In genomic region chr1:85750650-85751049, GRCm38 (mm10) we compare ENCODE assay signal across 16 mouse cellular contexts. TPM values are rescaled to one million over a fixed set of nuclear protein-coding genes. Genes with fewer than 3 reads are reported as not detected.
DNase-seq lines count a peak whose midpoint lies in the region; ATAC-seq and TF ChIP-seq lines count a peak whose summit lies in the region.
"Had no signal": no experiment of that assay in that cellular context is flagged by ENCODE, and none has a peak within 500 bp of the region (broad histone marks: within the 10 kb centered on the region; RNA-seq: fewer than 3 reads in every experiment).

No protein-coding gene starts in this region.

- H3K9ac ChIP-seq in midbrain, postnatal 0 days (replicated peaks; ENCODE audit: low read length, poor library complexity, severe bottlenecking), result no peak overlapping the region
- H3K9ac ChIP-seq: forebrain, embryonic 13.5 days; heart, embryonic 13.5 days had no signal

- peaks cover 16% of the 10 kb centered on the region for H3K4me1 ChIP-seq in midbrain, embryonic 10.5 days
- no peaks in the 10 kb centered on the region for H3K4me1 ChIP-seq in midbrain, postnatal 0 days (ENCODE audit: insufficient read depth, low read length)
- H3K4me1 ChIP-seq: forebrain, embryonic 13.5 days had no signal

- no peaks in the 10 kb centered on the region for H3K9me3 ChIP-seq in midbrain, embryonic 10.5 days (replicated peaks)
- H3K9me3 ChIP-seq in midbrain, postnatal 0 days (ENCODE audit: low read length), result no peaks in the 10 kb centered on the region
- H3K9me3 ChIP-seq: forebrain, embryonic 13.5 days; heart, embryonic 13.5 days had no signal

- TF ChIP-seq CTCF in gastrocnemius, adult 2 months (IDR thresholded peaks at IDR 0.05), result no peak
- TF ChIP-seq CTCF in midbrain, postnatal 0 days (IDR thresholded peaks at IDR 0.05), result no peak

- WGBS in midbrain, embryonic 10.5 days, result 85% methylated on average over 4 of the region's 4 CpGs
- 94% methylated on average over 4 of the region's 4 CpGs for WGBS in midbrain, postnatal 0 days

- H3K27ac ChIP-seq in gastrocnemius, adult 2 months, result peak overlapping the region; percentile 78
- H3K27ac ChIP-seq in midbrain, embryonic 10.5 days (replicated peaks), result 0 out of 2 replicates have a peak overlapping the region, but pooled peaks have one; percentile 65
- H3K27ac ChIP-seq in midbrain, postnatal 0 days (ENCODE audit: low read depth, low read length), result no peak overlapping the region
- H3K27ac ChIP-seq: forebrain, embryonic 13.5 days; kidney, postnatal 0 days had no signal

- no peak overlapping the region for H3K4me2 ChIP-seq in midbrain, postnatal 0 days (ENCODE audit: low read depth, low read length, poor library complexity, severe bottlenecking)
- H3K4me2 ChIP-seq: forebrain, embryonic 13.5 days; heart, embryonic 13.5 days had no signal

- no peak for ATAC-seq in midbrain, postnatal 0 days (ENCODE audit: low FRiP score)

- DNase-seq in gastrocnemius, adult 2 months, result no peak
- DNase-seq in gastrocnemius, postnatal 25 days, result no peak
- DNase-seq in midbrain, embryonic 10.5 days (ENCODE audit: low spot score), result no peak
- DNase-seq in midbrain, postnatal 0 days (ENCODE audit: low spot score), result no peak
- peak; percentile 73 for DNase-seq in CD4-positive, CD25-positive, alpha-beta regulatory T cell, adult 2 months (ENCODE audit: low read depth, low spot score)
- DNase-seq in induced T-regulatory cell, adult 2 months (ENCODE audit: low read depth), result peak; percentile 87
- no peak for DNase-seq in left cerebral cortex, postnatal 25 days (ENCODE audit: low spot score in 2 of 2)
- no peak for DNase-seq in kidney, postnatal 14 days
- DNase-seq: adrenal gland, postnatal 25 days; cerebellum, adult 9-10 months; kidney, adult 11 months; liver; lung, adult 2 months had no signal

- intact Hi-C loops in gastrocnemius, adult 2 months (cut with DNase I), result no loop called here
- intact Hi-C loops in left cerebral cortex, postnatal 25 days (cut with DNase I), result loop anchor here (5.0 kb wide), 1 partner anchor 92 kb away; no protein-coding TSS in a partner anchor

- H3K4me3 ChIP-seq in gastrocnemius, adult 2 months, result no peak overlapping the region
- H3K4me3 ChIP-seq in midbrain, embryonic 10.5 days, result no peak overlapping the region
- H3K4me3 ChIP-seq in midbrain, postnatal 0 days (ENCODE audit: low read depth, low read length), result no peak overlapping the region
- H3K4me3 ChIP-seq: forebrain, embryonic 13.5 days; heart, embryonic 13.5 days had no signal

- no peaks in the 10 kb centered on the region for H3K36me3 ChIP-seq in midbrain, embryonic 10.5 days
- H3K36me3 ChIP-seq in midbrain, postnatal 0 days (ENCODE audit: insufficient read depth, low read length), result no peaks in the 10 kb centered on the region
- H3K36me3 ChIP-seq: heart, embryonic 13.5 days had no signal

- H3K27me3 ChIP-seq in midbrain, embryonic 10.5 days (ENCODE audit: low read depth, poor library complexity, severe bottlenecking), result no peaks in the 10 kb centered on the region
- no peaks in the 10 kb centered on the region for H3K27me3 ChIP-seq in midbrain, postnatal 0 days (ENCODE audit: insufficient read depth, low read length)
- H3K27me3 ChIP-seq: forebrain, embryonic 13.5 days; heart, embryonic 13.5 days had no signal

RNA-seq across cellular contexts. Expression of gene A630001G21Rik, which starts 27.8 kb away (rescaled TPM):
- total RNA-seq in gastrocnemius, adult 2 months (2021), result under 1 TPM in 1 of 2 experiments, not detected in 1; 0.15 TPM
- under 1 TPM; 0.15 to 0.48 TPM for total RNA-seq in gastrocnemius, postnatal 25 days (2021)
- 1.1 and 1.2 TPM in 2 replicates for polyA plus RNA-seq in midbrain, embryonic 10.5 days (2016; fragmentation: Nextera tagmentation; extraction: Ambion mirVana)
- total RNA-seq in midbrain, postnatal 0 days (2014; rRNA removed), result 0.76 and 1.0 TPM in 2 replicates
- polyA plus RNA-seq in midbrain, postnatal 0 days (2015; fragmentation: Nextera tagmentation; extraction: Ambion mirVana), result 0.31 and 0.56 TPM in 2 replicates
- total RNA-seq in left cerebral cortex, postnatal 25 days (2021), result under 1 TPM in 1 of 2 experiments, not detected in 1; 0.25 TPM

RNA-seq across cellular contexts. Expression of gene Cab39, which starts 42.6 kb away (rescaled TPM):
- 100 to 1,000 TPM; 191 to 193 TPM for total RNA-seq in gastrocnemius, adult 2 months (2021)
- 100 to 1,000 TPM; 142 to 177 TPM for total RNA-seq in gastrocnemius, postnatal 25 days (2021)
- 35.5 and 40.6 TPM in 2 replicates for polyA plus RNA-seq in midbrain, embryonic 10.5 days (2016; fragmentation: Nextera tagmentation; extraction: Ambion mirVana)
- total RNA-seq in midbrain, postnatal 0 days (2014; rRNA removed), result 167 and 185 TPM in 2 replicates
- 40.3 and 45.9 TPM in 2 replicates for polyA plus RNA-seq in midbrain, postnatal 0 days (2015; fragmentation: Nextera tagmentation; extraction: Ambion mirVana)
- 100 to 1,000 TPM; 151 to 156 TPM for total RNA-seq in left cerebral cortex, postnatal 25 days (2021)

Comparison
In these comparisons a context has a peak if more than half of its experiments do, and no peak if none do; other contexts are left out.
1. DNase-seq: peak in CD4-positive, CD25-positive, alpha-beta regulatory T cell, adult 2 months (single experiment) and induced T-regulatory cell, adult 2 months (single experiment); none in gastrocnemius, adult 2 months (single experiment), gastrocnemius, postnatal 25 days (single experiment), midbrain, embryonic 10.5 days (single experiment), midbrain, postnatal 0 days (single experiment), left cerebral cortex, postnatal 25 days (0 of 2) and kidney, postnatal 14 days (single experiment).